Mouse (Mus musculus) hindlimb bud, embryonic 11.5 days (tissue): Measurements from ENCODE around the gene Rergl.

ENCODE experiments used
- DNase-seq: peaks from one replicate; pipeline ENCODE4 v3.0.0-alpha.2; 2012; ENCODE audit warnings: low read depth, low spot score; ENCODE audit errors: extremely low spot score

Rergl gene

GRCm38 (mm10) chr6:139501876-139502275 lies at the start of gene Rergl:
Gene Rergl (minus strand): TSS chr6:139501976.
- DNase-seq = no peak

GRCm38 (mm10) chr6:139538469-139538868 lies 36.7 kb upstream of the Rergl start:
- no peak for DNase-seq

GRCm38 (mm10) chr6:139525406-139525805 lies 23.6 kb upstream of the Rergl start:
- DNase-seq = no peak

- DNase-seq = no peak
These were observed 22.5 kb upstream of the Rergl start for GRCm38 (mm10) chr6:139524288-139524687.

- no peak for DNase-seq
These were observed 13.2 kb upstream of the Rergl start for GRCm38 (mm10) chr6:139514938-139515510.

GRCm38 (mm10) chr6:139479730-139480129 lies 22.0 kb downstream of the Rergl start:
- DNase-seq = no peak

GRCm38 (mm10) chr6:139464980-139465379 lies 36.8 kb downstream of the Rergl start:
- no peak for DNase-seq

- DNase-seq = no peak
These were observed 37.5 kb downstream of the Rergl start for GRCm38 (mm10) chr6:139464292-139464691.

- DNase-seq = peak; percentile 16
These were observed 40.7 kb downstream of the Rergl start for GRCm38 (mm10) chr6:139461094-139461493.

- no peak for DNase-seq
These were observed 41.3 kb downstream of the Rergl start for GRCm38 (mm10) chr6:139460470-139460869.

- no peak for DNase-seq
These were observed 57.8 kb downstream of the Rergl start for GRCm38 (mm10) chr6:139443999-139444398.
